Mouse (Mus musculus) CD8-positive naive resting alpha-beta T cell, adult 2 months (primary cell): ENCODE results near the gene Ttn.

ENCODE experiments used
- DNase-seq, 2 experiments: peaks; one replicate each; pipeline ENCODE4 v3.0.0; 2022; ENCODE audit warnings: low read depth in 2 of 2, low spot score in 2 of 2

The Ttn gene

GRCm38 (mm10) chr2:76714984-76715383, 267.4 kb downstream of the Ttn start:
- no peak for DNase-seq

- no peak for DNase-seq
Observed at GRCm38 (mm10) chr2:76708512-76708911, 273.8 kb downstream of the Ttn start.

- no peak for DNase-seq
Observed at GRCm38 (mm10) chr2:76705655-76706054, 276.7 kb downstream of the Ttn start.

GRCm38 (mm10) chr2:76702751-76703150, 279.6 kb downstream of the Ttn start:
- no peak for DNase-seq

- DNase-seq, result no peak
Observed at GRCm38 (mm10) chr2:76702188-76702587, 280.2 kb downstream of the Ttn start.

- DNase-seq, result no peak
Observed at GRCm38 (mm10) chr2:76695290-76695689, 287.1 kb downstream of the Ttn start.

GRCm38 (mm10) chr2:76693765-76694164, 288.6 kb downstream of the Ttn start:
- DNase-seq, result no peak

- DNase-seq, result no peak
Observed at GRCm38 (mm10) chr2:76690436-76691204, 291.7 kb downstream of the Ttn start.

- DNase-seq, result no peak
Observed at GRCm38 (mm10) chr2:76688162-76688561, 294.2 kb downstream of the Ttn start.

GRCm38 (mm10) chr2:76687608-76688007, 294.7 kb downstream of the Ttn start:
- DNase-seq, result no peak

GRCm38 (mm10) chr2:76686986-76687385, 295.4 kb downstream of the Ttn start:
- no peak for DNase-seq

GRCm38 (mm10) chr2:76682301-76682700, 300.0 kb downstream of the Ttn start:
- no peak for DNase-seq

GRCm38 (mm10) chr2:76676401-76677226, 305.7 kb downstream of the Ttn start:
- no peak for DNase-seq

GRCm38 (mm10) chr2:76675949-76676348, 306.4 kb downstream of the Ttn start:
- no peak for DNase-seq

GRCm38 (mm10) chr2:76675451-76675850, 306.9 kb downstream of the Ttn start:
- peak in 1 of 2 experiments; percentile 23 for DNase-seq

- peak; percentile 49 to 62 for DNase-seq
Observed at GRCm38 (mm10) chr2:76674725-76675427, 307.5 kb downstream of the Ttn start, which contains the start of gene Plekha3. TSS of gene Plekha3 (plus strand) at chr2:76675281.

- peak; percentile 25 to 45 for DNase-seq
Observed at GRCm38 (mm10) chr2:76673472-76674081, 308.8 kb downstream of the Ttn start.

- peak; percentile 74 to 85 for DNase-seq
Observed at GRCm38 (mm10) chr2:76672966-76673392, 309.4 kb downstream of the Ttn start, which contains the start of gene Fkbp7. TSS of gene Fkbp7 (minus strand) at chr2:76673116.

GRCm38 (mm10) chr2:76672134-76672745, 310.1 kb downstream of the Ttn start:
- no peak for DNase-seq

- DNase-seq, result no peak
Observed at GRCm38 (mm10) chr2:76671641-76672040, 310.7 kb downstream of the Ttn start.

GRCm38 (mm10) chr2:76667200-76667599, 315.1 kb downstream of the Ttn start:
- DNase-seq, result no peak
